Mouse (Mus musculus): ENCODE measurements around the gene Erbb4.

Erbb4 gene

DNA sequence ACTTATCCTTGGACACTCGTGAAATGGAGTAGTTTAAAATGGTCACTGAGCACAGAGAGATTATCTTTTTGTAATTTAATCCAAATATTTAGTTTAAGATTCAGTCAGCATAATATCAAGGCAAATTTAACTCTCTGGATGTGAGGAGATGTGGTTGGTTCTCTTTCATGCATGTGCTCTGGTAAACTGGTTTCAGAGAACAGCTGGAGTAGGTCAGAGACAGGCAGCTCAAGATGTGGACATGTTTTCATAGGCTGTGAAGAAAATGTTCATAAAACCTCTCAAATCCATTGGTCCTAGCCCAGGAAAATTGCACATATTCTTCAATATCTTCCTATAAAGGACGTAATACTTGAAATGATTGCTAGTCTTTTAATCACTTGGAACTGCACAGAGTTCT lies 590.0 kb downstream of the Erbb4 start:
- no peak for DNase-seq (ENCODE audit: low spot score)

DNA sequence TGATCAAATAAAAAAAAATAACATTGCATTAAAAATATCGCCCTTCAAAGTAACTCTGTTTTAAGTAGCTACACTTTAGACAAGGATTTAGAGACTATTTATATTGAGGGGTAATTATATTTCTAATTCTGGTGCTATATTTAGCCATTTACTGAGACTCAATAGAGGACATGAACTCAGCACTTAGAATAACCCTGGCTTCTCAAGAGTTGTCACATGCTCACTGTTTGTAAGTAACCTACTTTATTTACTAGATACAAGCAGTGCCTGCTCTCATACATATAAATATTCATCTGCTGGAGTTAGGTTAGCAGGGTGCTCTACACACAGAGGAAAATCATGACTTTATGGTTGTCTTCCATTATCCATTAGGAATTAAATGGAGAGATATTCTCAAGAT lies 604.0 kb downstream of the Erbb4 start:
- DNase-seq (ENCODE audit: low spot score) = no peak

DNA sequence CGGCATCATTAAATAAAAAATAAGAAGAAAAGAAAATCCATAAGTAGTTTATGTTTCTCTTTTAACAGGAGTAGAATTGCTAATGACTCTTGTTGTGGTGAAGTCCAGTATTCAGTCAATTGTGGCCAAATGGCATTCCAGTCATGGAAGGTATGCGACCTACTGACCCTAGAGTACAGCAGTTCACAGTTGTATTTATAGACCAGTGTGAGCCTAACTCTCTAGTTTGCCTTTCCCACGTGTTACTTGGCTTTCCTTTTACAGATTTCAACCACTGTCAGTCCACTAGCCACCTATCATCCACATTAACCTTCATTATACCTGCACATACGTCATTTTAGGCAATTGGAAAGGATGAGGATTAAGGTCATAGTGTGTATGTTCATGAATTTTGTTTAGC lies 606.3 kb downstream of the Erbb4 start:
- no peak for DNase-seq (ENCODE audit: low spot score)

DNA sequence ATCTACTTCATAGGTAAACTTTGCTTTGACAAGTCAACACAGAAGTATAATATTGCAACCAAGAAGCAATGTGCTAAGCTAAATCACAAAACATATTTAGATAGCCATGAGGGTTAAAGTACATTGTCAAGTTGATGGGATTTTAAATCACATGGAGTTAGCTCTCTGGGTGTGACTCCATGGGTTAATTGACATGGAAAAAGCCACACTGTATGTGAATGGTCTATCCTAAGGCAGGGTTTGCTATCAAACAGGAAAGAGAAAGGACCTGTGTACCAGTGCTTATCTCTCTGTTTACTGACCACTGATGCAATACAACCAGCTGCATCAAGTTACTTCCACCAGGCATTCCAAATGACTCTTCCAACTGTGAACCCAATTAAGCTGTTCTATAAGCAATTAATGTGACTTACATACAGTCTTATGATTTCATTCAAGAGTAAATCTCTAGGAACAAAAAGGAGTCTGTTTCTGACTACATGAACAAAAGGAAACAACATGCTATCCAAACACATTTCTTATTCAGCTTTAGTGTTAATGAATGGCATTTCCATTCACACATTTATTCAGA lies 641.4 kb downstream of the Erbb4 start:
- DNase-seq (ENCODE audit: low spot score) = no peak

DNA sequence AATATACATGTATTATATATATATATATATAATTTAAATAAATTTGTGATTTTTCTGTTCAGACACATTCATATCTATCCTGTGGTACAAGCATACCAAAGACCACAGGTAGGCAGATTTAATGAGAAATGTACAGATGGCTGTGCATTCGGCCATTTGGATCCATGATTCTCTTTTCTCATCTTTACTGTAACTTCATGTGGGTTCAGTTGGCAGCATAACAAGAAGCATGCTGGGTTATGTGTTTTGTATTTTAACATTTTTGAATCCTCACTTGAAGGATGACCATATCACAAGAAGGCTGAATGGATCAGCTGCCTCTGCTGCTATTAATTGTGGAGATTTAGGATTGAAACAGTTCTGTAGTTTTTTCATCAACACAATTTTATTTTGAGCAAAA lies 656.6 kb downstream of the Erbb4 start:
- no peak for DNase-seq (ENCODE audit: low spot score)

- no peak for DNase-seq (ENCODE audit: low spot score)
Observed at GRCm38 (mm10) chr1:68424336-68424983, 683.4 kb downstream of the Erbb4 start.

DNA sequence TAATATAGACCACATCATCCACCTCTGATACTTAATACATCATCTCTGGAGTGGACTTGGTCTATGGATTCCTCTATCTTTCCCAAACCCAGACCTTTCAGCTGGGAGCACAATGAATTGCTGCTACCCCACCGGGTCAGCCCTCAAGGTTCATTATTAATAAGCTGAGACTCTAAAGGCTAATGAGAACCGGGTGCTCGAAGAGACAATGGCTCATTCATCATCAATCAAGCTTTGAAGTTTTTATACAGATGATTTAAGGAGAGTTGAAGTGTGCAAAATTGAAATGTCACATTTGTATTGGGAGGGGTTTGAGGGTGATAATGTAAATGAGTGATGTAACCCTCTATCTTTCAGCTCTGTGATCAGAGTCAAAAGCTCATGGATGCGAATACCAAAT lies 706.7 kb downstream of the Erbb4 start:
- DNase-seq (ENCODE audit: low spot score) = no peak

GRCm38 (mm10) chr1:68371531-68371930 lies 736.3 kb downstream of the Erbb4 start:
- no peak for DNase-seq (ENCODE audit: low spot score)

GRCm38 (mm10) chr1:68333714-68334113 lies 774.1 kb downstream of the Erbb4 start:
- DNase-seq (ENCODE audit: low spot score) = no peak

GRCm38 (mm10) chr1:68305813-68306212 lies 802.0 kb downstream of the Erbb4 start:
- DNase-seq (ENCODE audit: low spot score) = no peak

DNA sequence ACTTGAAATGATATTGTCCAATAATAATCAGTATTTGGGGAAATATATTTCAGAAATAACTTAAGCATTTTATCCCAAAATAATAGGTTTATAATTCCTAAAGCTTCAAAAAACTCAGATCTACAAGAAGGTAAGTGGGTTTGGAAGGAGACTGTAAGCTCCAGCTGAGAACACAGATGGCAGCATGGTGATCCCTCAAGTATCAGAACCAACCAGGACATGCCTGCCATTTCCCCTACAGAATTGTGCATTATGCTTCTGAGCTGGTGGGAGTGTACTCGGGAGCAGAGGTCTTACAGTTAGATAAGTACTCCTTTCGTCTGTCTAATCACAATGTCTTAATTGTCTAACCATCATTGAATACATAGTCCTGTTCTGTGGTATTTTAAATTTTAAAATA lies 823.4 kb downstream of the Erbb4 start:
- DNase-seq (ENCODE audit: low spot score) = no peak

GRCm38 (mm10) chr1:68275819-68276218 lies 832.0 kb downstream of the Erbb4 start:
- DNase-seq (ENCODE audit: low spot score) = no peak

DNA sequence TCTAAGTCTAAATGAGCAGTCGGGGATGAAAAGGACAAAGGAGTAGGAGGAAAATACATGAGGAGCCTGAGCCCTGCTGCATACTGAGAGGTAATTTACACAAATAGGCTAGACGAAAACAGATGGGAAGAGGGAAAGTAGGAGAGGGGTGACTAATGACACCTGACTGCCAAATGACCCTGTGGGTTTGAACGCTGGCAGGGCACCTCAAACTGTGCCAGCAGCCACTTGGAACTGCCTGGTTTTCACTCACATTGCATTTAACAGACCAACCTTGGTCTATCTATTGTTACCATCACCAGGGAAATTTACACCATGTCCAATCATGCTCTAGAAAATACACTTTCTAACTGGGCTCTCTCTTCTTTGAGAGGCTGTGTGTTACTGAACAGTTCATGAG lies 929.3 kb downstream of the Erbb4 start:
- DNase-seq (ENCODE audit: low spot score) = no peak

- DNase-seq (ENCODE audit: low spot score) = no peak
Observed at GRCm38 (mm10) chr1:68155253-68155652, 952.6 kb downstream of the Erbb4 start.

- DNase-seq (ENCODE audit: low spot score) = no peak
Observed at GRCm38 (mm10) chr1:68150572-68150971, 957.3 kb downstream of the Erbb4 start.

- no peak for DNase-seq (ENCODE audit: low spot score)
Observed at GRCm38 (mm10) chr1:68142562-68143350, 965.1 kb downstream of the Erbb4 start.

- no peak for DNase-seq (ENCODE audit: low spot score)
Observed at GRCm38 (mm10) chr1:68134943-68135342, 972.9 kb downstream of the Erbb4 start.

DNA sequence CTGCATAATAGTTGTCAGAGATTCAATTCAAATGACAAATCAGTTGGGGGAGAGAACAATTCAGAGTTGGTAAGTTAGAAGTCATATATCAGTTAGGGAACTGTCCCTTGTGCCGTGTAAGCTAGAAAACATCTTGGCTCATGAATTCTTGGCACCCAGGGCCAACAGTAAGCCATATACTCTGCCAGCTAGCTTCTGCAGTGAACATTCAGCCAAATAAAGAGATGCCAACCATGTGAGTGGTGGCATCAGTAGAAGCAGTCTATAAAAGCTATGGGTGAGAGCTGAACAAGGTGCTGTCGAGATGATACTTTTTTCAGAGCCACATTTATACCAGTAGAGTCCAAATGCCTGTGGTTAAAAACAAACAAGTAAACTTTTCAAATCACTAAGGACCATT lies 973.4 kb downstream of the Erbb4 start:
- no peak for DNase-seq (ENCODE audit: low spot score)

DNA sequence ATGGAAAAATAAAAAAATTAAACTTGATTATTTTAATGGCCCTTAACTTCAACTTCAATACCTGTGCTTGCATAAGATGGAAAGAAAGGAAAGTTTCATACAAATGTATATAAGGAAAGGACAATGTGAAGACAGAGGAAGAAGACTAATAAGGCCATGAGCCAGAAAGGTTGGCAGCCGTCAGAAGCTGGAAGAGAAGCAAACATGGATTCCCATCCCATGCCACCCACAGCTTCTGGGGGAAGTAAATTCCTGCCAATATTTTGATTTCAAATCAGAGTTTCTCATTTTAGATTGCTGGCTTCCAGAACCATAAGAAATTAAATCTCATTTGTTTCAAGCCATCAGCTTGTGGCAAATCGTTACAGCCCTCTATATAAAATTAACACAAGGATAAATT lies 984.3 kb downstream of the Erbb4 start:
- DNase-seq (ENCODE audit: low spot score) = no peak

- no peak for DNase-seq (ENCODE audit: low spot score)
Observed at GRCm38 (mm10) chr1:68120364-68120763, 987.5 kb downstream of the Erbb4 start.

GRCm38 (mm10) chr1:68115721-68116120 lies 992.1 kb downstream of the Erbb4 start:
- no peak for DNase-seq (ENCODE audit: low spot score)

DNA sequence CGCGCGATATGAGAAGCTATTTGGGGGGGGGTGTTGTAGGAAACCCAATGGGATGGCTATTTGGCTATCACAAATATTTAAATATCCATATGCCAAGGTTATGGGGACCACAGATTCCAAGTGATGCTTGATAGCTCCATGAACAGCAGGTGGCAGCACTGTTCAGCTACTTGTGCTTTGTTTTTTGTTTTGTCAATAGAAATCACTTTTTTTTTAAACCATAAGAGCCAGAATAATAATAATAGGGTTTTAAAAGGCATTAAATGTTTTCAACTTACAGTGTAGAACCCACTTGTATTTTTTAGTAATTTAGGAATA lies 1001.4 kb downstream of the Erbb4 start:
- DNase-seq (ENCODE audit: low spot score) = no peak

GRCm38 (mm10) chr1:68105834-68106542 lies 1001.9 kb downstream of the Erbb4 start:
- DNase-seq (ENCODE audit: low spot score) = no peak

Data from MN1 (cell line).